Mouse (Mus musculus) bone marrow macrophage, adult 2 months (primary cell): ENCODE measurements around the gene Arid1b. TPM values are rescaled to one million over a fixed set of nuclear protein-coding genes. Genes with fewer than 3 reads are reported as not detected.

ENCODE experiments used
- H3K27ac ChIP-seq: 2 replicates; pipeline ENCODE4 v1.5.1; 2012; ENCODE audit warnings: low read depth, low read length; ENCODE audit not compliant: insufficient read depth
- H3K4me1 ChIP-seq: 2 replicates; pipeline ENCODE4 v1.6.1; 2012; ENCODE audit warnings: low read length; ENCODE audit not compliant: control insufficient read depth, insufficient read depth
- H3K4me3 ChIP-seq: 2 replicates; pipeline ENCODE4 v1.5.1; 2012; ENCODE audit warnings: mild to moderate bottlenecking, low read length, moderate library complexity; ENCODE audit not compliant: insufficient read depth
- CTCF ChIP-seq: IDR thresholded peaks from 2 replicates; pipeline ENCODE4 v1.5.1; 2012; ENCODE audit warnings: low read depth, mild to moderate bottlenecking, low read length, moderate library complexity
- POLR2A ChIP-seq: IDR thresholded peaks from 2 replicates; pipeline ENCODE4 v1.6.1; 2012; ENCODE audit warnings: mild to moderate bottlenecking, low read depth, low read length, borderline replicate concordance
- polyA plus RNA-seq: library from polyadenylated mRNA; stranded (reverse); fragments of >200 nt; gene quantifications from 2 replicates; pipeline ENCODE4 v1.2.4, GENCODE M21; 2012; ENCODE audit not compliant: missing spikeins, insufficient read depth, insufficient read length

Arid1b gene
- polyA plus RNA-seq, 1 experiment, result 25.8 TPM

- Histone ChIP-seq H3K27ac (no peak overlapping the region), H3K4me3 (no peak overlapping the region), H3K4me1 (no peaks in the 10 kb centered on the region)
- TF ChIP-seq CTCF, result no peak
- TF ChIP-seq POLR2A, result no peak
These were observed 26.1 kb upstream of the Arid1b start for GRCm38 (mm10) chr17:4968035-4968434.

GRCm38 (mm10) chr17:4968878-4969277 is 25.3 kb upstream of the Arid1b start:
- H3K27ac ChIP-seq, result no peak overlapping the region
- no peak overlapping the region for H3K4me3 ChIP-seq
- no peak for TF ChIP-seq CTCF
- no peak for TF ChIP-seq POLR2A
- H3K4me1 ChIP-seq, result no peaks in the 10 kb centered on the region

- Histone ChIP-seq H3K4me1 (no peaks in the 10 kb centered on the region), H3K4me3 (no peak overlapping the region), H3K27ac (no peak overlapping the region)
- TF ChIP-seq POLR2A (no peak), CTCF (no peak)
These were observed 21.9 kb upstream of the Arid1b start for GRCm38 (mm10) chr17:4972261-4972660.

DNA sequence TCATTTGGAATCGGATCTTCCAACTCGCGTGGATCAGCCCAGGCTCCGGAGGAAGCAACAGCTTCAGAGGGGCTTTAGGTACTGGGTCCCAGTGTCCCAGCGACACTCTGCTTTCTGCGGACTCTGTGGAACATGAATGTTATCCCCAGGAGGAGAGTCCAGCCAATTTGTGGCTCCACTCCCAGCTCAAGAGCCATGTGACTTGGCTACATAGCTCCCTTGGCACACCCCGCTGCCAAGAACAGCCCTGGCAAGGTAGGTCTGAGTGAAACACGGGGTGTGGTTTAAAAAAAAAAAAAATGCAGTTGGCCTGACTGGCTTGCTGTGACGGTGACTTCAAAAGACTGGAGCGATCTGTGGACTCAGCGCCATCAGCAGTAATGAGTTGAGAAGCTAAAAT is 19.4 kb upstream of the Arid1b start:
- Histone ChIP-seq H3K27ac (no peak overlapping the region), H3K4me1 (no peaks in the 10 kb centered on the region), H3K4me3 (no peak overlapping the region)
- TF ChIP-seq CTCF (no peak), POLR2A (no peak)

GRCm38 (mm10) chr17:4980151-4980550 is 14.0 kb upstream of the Arid1b start:
- Histone ChIP-seq H3K27ac (no peak overlapping the region), H3K4me1 (no peaks in the 10 kb centered on the region), H3K4me3 (no peak overlapping the region)
- TF ChIP-seq POLR2A (no peak), CTCF (no peak)

GRCm38 (mm10) chr17:4982819-4983218 is 11.3 kb upstream of the Arid1b start:
- H3K4me1 ChIP-seq, result no peaks in the 10 kb centered on the region
- H3K4me3 ChIP-seq, result no peak overlapping the region
- TF ChIP-seq POLR2A (no peak), CTCF (no peak)
- H3K27ac ChIP-seq, result no peak overlapping the region

- H3K27ac ChIP-seq, result no peak overlapping the region
- H3K4me1 ChIP-seq, result no peaks in the 10 kb centered on the region
- no peak overlapping the region for H3K4me3 ChIP-seq
- TF ChIP-seq POLR2A (no peak), CTCF (no peak)
These were observed 9.4 kb upstream of the Arid1b start for GRCm38 (mm10) chr17:4984691-4985090.

GRCm38 (mm10) chr17:4990911-4991560 is 3.1 kb upstream of the Arid1b start:
- no peak overlapping the region for H3K27ac ChIP-seq
- TF ChIP-seq CTCF, result no peak
- no peak for TF ChIP-seq POLR2A
- H3K4me3 ChIP-seq, result no peak overlapping the region
- H3K4me1 ChIP-seq, result peaks cover 2% of the 10 kb centered on the region; the same call in 1 of the 2 replicates

DNA sequence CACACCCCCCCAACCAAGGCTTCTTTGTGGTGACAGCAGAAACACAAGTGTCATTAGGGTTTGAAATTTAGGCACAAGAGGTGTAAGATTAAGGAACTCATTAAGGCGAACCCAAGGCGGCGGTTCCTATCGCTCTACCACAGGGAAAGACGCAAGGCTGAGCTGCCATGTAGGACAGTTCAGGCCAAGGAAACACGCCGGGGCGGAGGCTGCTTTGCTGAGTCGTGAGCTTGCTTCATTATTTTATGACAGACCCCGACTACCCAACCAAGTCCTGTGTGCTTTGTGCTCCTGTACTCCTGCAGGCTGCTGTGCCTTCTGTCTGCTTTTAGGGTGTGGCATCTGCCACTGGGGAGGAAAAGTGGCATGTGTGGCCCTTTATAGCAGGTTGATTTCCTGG is 2.5 kb upstream of the Arid1b start:
- H3K4me1 ChIP-seq, result peaks cover 2% of the 10 kb centered on the region; the same call in 1 of the 2 replicates
- H3K4me3 ChIP-seq, result no peak overlapping the region
- no peak for TF ChIP-seq CTCF
- TF ChIP-seq POLR2A, result no peak
- no peak overlapping the region for H3K27ac ChIP-seq

DNA sequence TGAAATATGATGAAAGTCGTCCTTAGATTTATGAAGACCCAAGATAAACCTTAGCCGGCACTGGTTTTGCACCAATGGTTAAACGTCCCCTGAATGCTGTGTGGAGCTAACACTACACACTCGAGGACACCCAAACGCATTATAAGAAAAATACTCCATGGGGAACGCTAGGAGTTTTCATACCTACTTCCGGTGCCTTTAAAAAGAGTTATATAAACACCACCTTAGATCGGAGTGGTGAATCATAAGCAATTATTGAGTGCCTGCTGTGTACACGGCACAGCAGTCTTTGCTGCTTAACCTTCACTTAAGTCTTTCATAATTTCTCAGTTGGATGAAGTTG is 664 bp upstream of the Arid1b start:
- Histone ChIP-seq H3K4me3 (peak overlapping the region; percentile 98), H3K4me1 (peaks cover 2% of the 10 kb centered on the region; the same call in 1 of the 2 replicates), H3K27ac (peak overlapping the region; percentile 81)
- TF ChIP-seq CTCF (no peak), POLR2A (no peak)

DNA sequence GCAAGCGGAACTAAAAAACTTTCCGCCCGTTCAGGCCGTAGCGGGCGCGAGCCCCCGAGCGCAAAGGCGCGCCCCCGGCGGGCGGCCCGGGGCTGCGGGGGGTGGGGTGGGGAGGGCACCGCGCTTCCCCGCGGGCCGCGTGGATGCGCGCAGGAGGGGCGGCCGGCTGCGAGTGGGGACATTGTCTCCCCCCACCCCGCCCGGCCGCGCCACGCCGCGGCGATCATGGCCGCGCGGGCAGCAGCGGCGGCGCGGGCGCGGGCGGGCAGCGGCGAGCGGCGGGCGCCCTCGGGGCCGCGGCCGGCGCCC is 326 bp downstream of the Arid1b start:
- peak overlapping the region; percentile 98 for H3K4me3 ChIP-seq
- peaks cover 2% of the 10 kb centered on the region; the same call in 1 of the 2 replicates for H3K4me1 ChIP-seq
- H3K27ac ChIP-seq, result peak overlapping the region; percentile 81
- TF ChIP-seq POLR2A (no peak), CTCF (no peak)
